Mouse (Mus musculus): ENCODE data around the gene Igf1.

GRCm38 (mm10) chr10:87889850-87890249 lies 31.8 kb downstream of the Igf1 start:
- no peak for TF ChIP-seq EP300 (IDR thresholded peaks at IDR 0.05)
- no peak for TF ChIP-seq CTCF (IDR thresholded peaks at IDR 0.05)
